In the genomic region with DNA sequence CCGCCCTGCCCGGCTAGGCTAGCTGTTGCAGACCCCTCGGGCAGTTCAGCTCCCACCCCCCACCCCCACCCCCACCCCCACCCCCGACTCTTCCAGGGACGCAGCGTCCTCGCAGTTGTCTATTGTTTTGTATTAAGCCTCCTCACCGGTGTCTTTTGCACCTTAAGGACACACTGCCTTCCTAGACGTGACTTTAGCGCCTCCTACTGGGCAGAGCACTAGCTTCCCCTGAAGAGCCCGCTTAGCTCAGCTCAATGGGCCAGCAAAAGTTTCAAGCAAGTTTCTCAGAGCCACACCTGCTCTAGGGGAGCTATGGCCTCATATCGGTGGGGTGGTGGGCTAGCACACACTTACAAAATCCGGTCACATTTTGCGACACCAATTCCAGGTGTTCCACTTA, we compare ENCODE assay signal across 8 mouse cellular contexts. TPM values are rescaled to one million over a fixed set of nuclear protein-coding genes. Genes with fewer than 3 reads are reported as not detected.
DNase-seq lines count a peak whose midpoint lies in the region; ATAC-seq lines count a peak whose summit lies in the region.

No protein-coding gene starts in this region.

- no peaks in the 10 kb centered on the region for H3K4me1 ChIP-seq in forebrain, embryonic 14.5 days (ENCODE audit: control insufficient read depth, insufficient read depth, low read length)
- no peaks in the 10 kb centered on the region for H3K4me1 ChIP-seq in limb, embryonic 15.5 days
- H3K4me1 ChIP-seq in midbrain, embryonic 15.5 days, result no peaks in the 10 kb centered on the region

- no peaks in the 10 kb centered on the region for H3K36me3 ChIP-seq in forebrain, embryonic 14.5 days (ENCODE audit: control insufficient read depth, insufficient read depth, low read length)
- H3K36me3 ChIP-seq in limb, embryonic 15.5 days, result no peaks in the 10 kb centered on the region
- no peaks in the 10 kb centered on the region for H3K36me3 ChIP-seq in midbrain, embryonic 15.5 days (replicated peaks)

- DNase-seq in layer of hippocampus, adult 11-12 months (ENCODE audit: low spot score), result peak; percentile 56
- no peak for DNase-seq in layer of hippocampus, postnatal 14 days (ENCODE audit: low spot score in 2 of 2)
- peak; percentile 82 for DNase-seq in c-Kit-positive CD71-positive TER-119-positive erythroid progenitor cells, embryonic 14.5 days (ENCODE audit: low spot score)
- peak; percentile 85 for DNase-seq in forebrain, embryonic 14.5 days (ENCODE audit: low spot score)
- DNase-seq in induced T-regulatory cell, adult 2 months (ENCODE audit: low read depth), result peak; percentile 90
- DNase-seq in spleen, postnatal 14 days (ENCODE audit: low spot score in 2 of 2), result peak; percentile 45 to 76

- no peak overlapping the region for H3K27ac ChIP-seq in forebrain, embryonic 14.5 days (ENCODE audit: low read depth, low read length)
- no peak overlapping the region for H3K27ac ChIP-seq in limb, embryonic 15.5 days
- H3K27ac ChIP-seq in midbrain, embryonic 15.5 days, result no peak overlapping the region

- H3K9me3 ChIP-seq in forebrain, embryonic 14.5 days (replicated peaks; ENCODE audit: control insufficient read depth, low read length), result no peaks in the 10 kb centered on the region
- H3K9me3 ChIP-seq in limb, embryonic 15.5 days, result no peaks in the 10 kb centered on the region
- no peaks in the 10 kb centered on the region for H3K9me3 ChIP-seq in midbrain, embryonic 15.5 days

- no peak overlapping the region for H3K4me3 ChIP-seq in forebrain, embryonic 14.5 days (ENCODE audit: low read depth, low read length)
- no peak overlapping the region for H3K4me3 ChIP-seq in limb, embryonic 15.5 days
- no peak overlapping the region for H3K4me3 ChIP-seq in midbrain, embryonic 15.5 days

- no peak overlapping the region for H3K9ac ChIP-seq in forebrain, embryonic 14.5 days (ENCODE audit: low read length)
- no peak overlapping the region for H3K9ac ChIP-seq in limb, embryonic 15.5 days
- H3K9ac ChIP-seq in midbrain, embryonic 15.5 days, result no peak overlapping the region

- ATAC-seq in forebrain, embryonic 14.5 days, result no peak
- 0 out of 2 replicates have a peak, but pooled peaks have one; percentile 31 for ATAC-seq in limb, embryonic 15.5 days (ENCODE audit: insufficient number of reproducible peaks, low FRiP score, low TSS enrichment, low read depth)
- ATAC-seq in midbrain, embryonic 15.5 days (replicated peaks), result peak; percentile 69; the same call in 1 of the 2 replicates

- H3K4me2 ChIP-seq in forebrain, embryonic 14.5 days (ENCODE audit: low read length), result 0 out of 2 replicates have a peak overlapping the region, but pooled peaks have one; percentile 5
- H3K4me2 ChIP-seq in limb, embryonic 15.5 days, result no peak overlapping the region
- peak overlapping the region; percentile 17; the same call in 1 of the 2 replicates for H3K4me2 ChIP-seq in midbrain, embryonic 15.5 days

- WGBS in forebrain, embryonic 14.5 days, result 5% methylated on average over 14 of the region's 14 CpGs
- WGBS in limb, embryonic 15.5 days, result 6% methylated on average over 14 of the region's 14 CpGs
- WGBS in midbrain, embryonic 15.5 days, result 7% methylated on average over 14 of the region's 14 CpGs

- H3K27me3 ChIP-seq in forebrain, embryonic 14.5 days (replicated peaks; ENCODE audit: control insufficient read depth, insufficient read depth, low read length), result no peaks in the 10 kb centered on the region
- H3K27me3 ChIP-seq in limb, embryonic 15.5 days, result peaks cover 20% of the 10 kb centered on the region; the same call in 1 of the 2 replicates
- no peaks in the 10 kb centered on the region for H3K27me3 ChIP-seq in midbrain, embryonic 15.5 days (replicated peaks)

RNA-seq across cellular contexts. Expression of a gene that starts 11.0 kb away (rescaled TPM):
- total RNA-seq in layer of hippocampus, postnatal 14 days (2021), result 100 to 1,000 TPM; 140 to 141 TPM
- 58.4 and 75.5 TPM in 2 replicates for polyA plus RNA-seq in forebrain, embryonic 14.5 days (2014; fragmentation: Nextera tagmentation; extraction: Ambion mirVana)
- 55.2 and 56.5 TPM in 2 replicates for polyA plus RNA-seq in limb, embryonic 15.5 days (2015; fragmentation: Nextera tagmentation; extraction: Ambion mirVana)
- 110 and 113 TPM in 2 replicates for polyA plus RNA-seq in midbrain, embryonic 15.5 days (2015; fragmentation: Nextera tagmentation; extraction: Ambion mirVana)

RNA-seq across cellular contexts. Expression of a gene that starts 27.8 kb away (rescaled TPM):
- 10 to 100 TPM; 52.0 to 59.9 TPM for total RNA-seq in layer of hippocampus, postnatal 14 days (2021)
- polyA plus RNA-seq in forebrain, embryonic 14.5 days (2014; fragmentation: Nextera tagmentation; extraction: Ambion mirVana), result 0.75 and 1.0 TPM in 2 replicates
- polyA plus RNA-seq in limb, embryonic 15.5 days (2015; fragmentation: Nextera tagmentation; extraction: Ambion mirVana), result 0.23 and 0.25 TPM in 2 replicates
- polyA plus RNA-seq in midbrain, embryonic 15.5 days (2015; fragmentation: Nextera tagmentation; extraction: Ambion mirVana), result 3.6 and 3.9 TPM in 2 replicates

Comparison
In these comparisons a context has a peak if more than half of its experiments do, and no peak if none do; other contexts are left out.
1. DNase-seq: peak in layer of hippocampus, adult 11-12 months (single experiment), c-Kit-positive CD71-positive TER-119-positive erythroid progenitor cells, embryonic 14.5 days (single experiment), forebrain, embryonic 14.5 days (single experiment), induced T-regulatory cell, adult 2 months (single experiment) and spleen, postnatal 14 days (2 of 2); none in layer of hippocampus, postnatal 14 days (0 of 2).